Mouse (Mus musculus) stomach, embryonic 16.5 days (tissue): ENCODE measurements around the gene Haao. TPM values are rescaled to one million over a fixed set of nuclear protein-coding genes. Genes with fewer than 3 reads are reported as not detected.
A peak's percentile ranks its signal among the peaks of the same experiment; 100 is the strongest.

Experiments used
- ATAC-seq: fragments of 200-750 bp; cut with Nextera tagmentation; 2 replicates; pipeline ENCODE4 v1.8.0; 2017; ENCODE audit warnings: moderate number of reproducible peaks, moderate TSS enrichment; ENCODE audit not compliant: insufficient read depth, low FRiP score
- H3K27ac ChIP-seq: fragments of 300-500 bp; sonication (generic); 2 replicates; pipeline ENCODE4 v1.5.1; 2014; ENCODE audit warnings: low read length
- H3K27me3 ChIP-seq: fragments of 300-500 bp; sonication (generic); 2 replicates; pipeline ENCODE4 v1.6.1; 2014; ENCODE audit warnings: low read length, control low read depth, mixed read lengths; ENCODE audit not compliant: control insufficient read depth, insufficient read depth
- H3K36me3 ChIP-seq: fragments of 300-500 bp; sonication (generic); 2 replicates; pipeline ENCODE4 v1.6.1; 2014; ENCODE audit warnings: low read length; ENCODE audit not compliant: control insufficient read depth, insufficient read depth
- H3K4me1 ChIP-seq: fragments of 300-500 bp; sonication (generic); 2 replicates; pipeline ENCODE4 v1.6.1; 2014; ENCODE audit warnings: low read length, control low read depth, mixed read lengths; ENCODE audit not compliant: control insufficient read depth, insufficient read depth
- H3K4me2 ChIP-seq: fragments of 300-500 bp; sonication (generic); 2 replicates; pipeline ENCODE4 v1.6.1; 2014; ENCODE audit warnings: low read depth, low read length, mixed read lengths
- H3K4me3 ChIP-seq: fragments of 300-500 bp; sonication (generic); replicated peaks from 2 replicates; pipeline ENCODE4 v1.5.1; 2014; ENCODE audit warnings: mild to moderate bottlenecking, low read length
- H3K9ac ChIP-seq: fragments of 300-500 bp; sonication (generic); 2 replicates; pipeline ENCODE4 v1.6.1; 2014; ENCODE audit warnings: low read length
- H3K9me3 ChIP-seq: fragments of 300-500 bp; sonication (generic); replicated peaks from 2 replicates; pipeline ENCODE4 v1.6.1; 2016; ENCODE audit warnings: low read length, control low read depth; ENCODE audit not compliant: control insufficient read depth
- WGBS: fragments of 180-500 bp; shearing (Covaris S2); extraction: QIAGEN DNeasy Blood & Tissue Kit; methylation state at CpG from one replicate; pipeline ENCODE4 v1.1.7; 2014; 5-methylcytosine and 5-hydroxymethylcytosine counted together
- polyA plus RNA-seq: library from polyadenylated mRNA; unstranded; fragments of >200 nt; fragmentation: Nextera tagmentation; extraction: Ambion mirVana; gene quantifications from 2 replicates; pipeline ENCODE4 v1.2.1, GENCODE M21; 2015

Gene Haao
- polyA plus RNA-seq, 1 experiment from 2014 or later, result 4.1 TPM

- peak; percentile 77 for ATAC-seq
- H3K9ac ChIP-seq, result peak overlapping the region; percentile 36; the same call in 1 of the 2 replicates
- WGBS, result 54% methylated on average over 19 of the region's 19 CpGs
Observed at GRCm38 (mm10) chr17:83873363-83874141, 25.8 kb upstream of the Haao start.

DNA sequence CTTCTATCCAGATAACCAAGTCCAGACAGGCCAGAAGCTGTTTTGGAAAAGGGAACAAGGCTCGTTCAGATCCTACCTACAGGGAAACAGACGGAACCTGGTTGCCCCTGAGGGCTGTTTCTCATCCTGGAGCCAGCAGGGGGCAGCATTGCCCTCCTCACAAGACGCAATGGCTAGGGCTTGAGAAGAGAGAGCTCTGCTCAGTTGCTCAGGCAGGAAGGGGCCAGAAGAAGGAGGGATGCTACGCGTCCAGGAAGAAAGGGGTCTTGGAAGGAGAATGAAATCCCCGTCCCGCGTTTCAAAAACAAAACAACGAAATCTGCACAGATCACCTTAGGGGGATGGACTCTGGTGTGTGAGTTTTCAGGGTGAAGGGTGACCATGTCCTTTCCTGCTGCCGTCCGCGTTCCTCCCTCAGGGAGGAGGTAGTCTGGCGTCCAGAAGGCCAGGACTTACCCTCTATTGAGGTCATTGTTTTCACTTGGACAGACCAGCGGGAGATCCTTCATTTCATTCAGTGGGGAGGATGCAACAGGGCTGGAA is 25.1 kb upstream of the Haao start:
- H3K27ac ChIP-seq, result peak overlapping the region; percentile 91
- WGBS, result 15% methylated on average over 14 of the region's 14 CpGs
- no peaks in the 10 kb centered on the region for H3K36me3 ChIP-seq
- peaks cover 13% of the 10 kb centered on the region; the same call in 1 of the 2 replicates for H3K4me1 ChIP-seq
- peak; percentile 71 for ATAC-seq
- H3K4me3 ChIP-seq, result peak overlapping the region; percentile 22; the same call in 1 of the 2 replicates
- H3K9ac ChIP-seq, result peak overlapping the region; percentile 49; the same call in 1 of the 2 replicates
- H3K27me3 ChIP-seq, result no peaks in the 10 kb centered on the region
- no peaks in the 10 kb centered on the region; the same call in 1 of the 2 replicates for H3K9me3 ChIP-seq
- H3K4me2 ChIP-seq, result peak overlapping the region; percentile 44

More at GRCm38 (mm10) chr17:83873363-83874141, 25.8 kb upstream of the Haao start:
- H3K4me1 ChIP-seq, result peaks cover 13% of the 10 kb centered on the region; the same call in 1 of the 2 replicates
- H3K36me3 ChIP-seq, result no peaks in the 10 kb centered on the region
- no peaks in the 10 kb centered on the region for H3K27me3 ChIP-seq
- no peaks in the 10 kb centered on the region; the same call in 1 of the 2 replicates for H3K9me3 ChIP-seq
- H3K27ac ChIP-seq, result peak overlapping the region; percentile 91
- H3K4me2 ChIP-seq, result no peak overlapping the region
- no peak overlapping the region for H3K4me3 ChIP-seq

DNA sequence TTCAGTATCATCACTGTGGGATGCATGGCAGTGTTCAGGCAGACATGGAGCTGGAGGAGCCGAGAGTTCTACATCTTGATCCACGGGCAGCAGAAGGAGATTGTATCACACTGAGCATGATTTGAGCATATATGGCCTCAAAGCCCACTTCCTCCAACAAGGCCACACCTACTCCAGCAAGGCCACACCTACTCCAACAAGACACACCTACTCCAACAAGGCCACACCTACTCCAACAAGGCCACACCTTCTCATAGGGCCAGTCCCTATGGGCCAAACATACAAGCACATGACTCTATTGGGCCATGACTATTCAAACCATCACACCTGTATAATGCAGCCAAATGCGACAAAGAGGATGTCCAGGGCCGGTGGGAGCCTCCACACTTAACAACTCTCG is 23.6 kb upstream of the Haao start:
- no peaks in the 10 kb centered on the region for H3K9me3 ChIP-seq
- no peak overlapping the region for H3K27ac ChIP-seq
- H3K9ac ChIP-seq, result no peak overlapping the region
- H3K36me3 ChIP-seq, result no peaks in the 10 kb centered on the region
- H3K4me1 ChIP-seq, result peaks cover 13% of the 10 kb centered on the region; the same call in 1 of the 2 replicates
- no peak for ATAC-seq
- 84% methylated on average over 5 of the region's 5 CpGs for WGBS
- no peak overlapping the region for H3K4me3 ChIP-seq
- H3K4me2 ChIP-seq, result no peak overlapping the region
- H3K27me3 ChIP-seq, result no peaks in the 10 kb centered on the region

DNA sequence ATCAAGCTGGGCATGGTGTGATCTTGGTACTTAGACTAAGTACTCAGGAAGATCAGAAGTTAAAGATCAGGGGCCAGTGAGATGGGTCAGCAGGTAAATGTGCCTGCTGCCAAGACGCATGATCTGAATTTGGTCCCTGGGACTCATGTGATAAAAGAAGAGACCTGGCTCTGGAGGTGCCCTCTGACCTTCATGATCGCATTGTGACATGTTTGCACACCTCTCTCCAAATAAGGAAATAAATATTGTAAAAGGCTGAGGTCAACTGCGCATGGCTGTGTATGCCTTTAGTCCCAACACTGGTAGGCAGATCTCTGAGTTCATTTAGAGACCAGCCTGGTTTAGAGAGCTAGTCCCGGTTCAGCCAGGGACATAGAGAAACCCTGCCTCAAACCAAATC is 22.6 kb upstream of the Haao start:
- no peak overlapping the region for H3K27ac ChIP-seq
- H3K4me1 ChIP-seq, result peaks cover 13% of the 10 kb centered on the region; the same call in 1 of the 2 replicates
- H3K4me3 ChIP-seq, result no peak overlapping the region
- H3K36me3 ChIP-seq, result no peaks in the 10 kb centered on the region
- H3K4me2 ChIP-seq, result no peak overlapping the region
- 74% methylated on average over 4 of the region's 4 CpGs for WGBS
- H3K27me3 ChIP-seq, result no peaks in the 10 kb centered on the region
- no peak overlapping the region for H3K9ac ChIP-seq
- no peaks in the 10 kb centered on the region for H3K9me3 ChIP-seq
- ATAC-seq, result no peak

DNA sequence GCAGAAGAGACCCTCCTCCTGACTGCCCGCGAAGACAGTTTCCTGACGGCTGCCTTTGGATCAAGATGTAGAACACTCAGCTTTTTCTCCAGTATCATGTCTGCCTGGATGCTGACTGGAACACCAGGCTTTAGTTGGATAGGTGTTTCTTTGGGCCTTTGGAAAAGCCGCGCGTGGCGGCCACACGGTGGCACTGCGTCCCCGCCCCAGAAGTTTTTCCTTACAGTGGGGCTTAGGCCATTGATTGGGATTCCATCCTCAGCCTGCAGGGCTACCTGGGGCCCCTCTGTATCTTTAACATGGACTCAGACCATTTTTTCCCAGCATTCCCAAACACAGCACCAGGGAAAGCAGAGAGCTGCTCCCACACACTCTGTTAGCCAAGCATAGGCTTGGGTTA is 18.8 kb upstream of the Haao start:
- Histone ChIP-seq H3K9ac (no peak overlapping the region), H3K4me3 (no peak overlapping the region), H3K36me3 (no peaks in the 10 kb centered on the region), H3K4me1 (no peaks in the 10 kb centered on the region), H3K9me3 (no peaks in the 10 kb centered on the region), H3K27me3 (no peaks in the 10 kb centered on the region), H3K4me2 (no peak overlapping the region), H3K27ac (no peak overlapping the region)
- ATAC-seq, result no peak
- WGBS, result 13% methylated on average over 10 of the region's 10 CpGs

GRCm38 (mm10) chr17:83865366-83865765 is 17.6 kb upstream of the Haao start:
- no peaks in the 10 kb centered on the region for H3K9me3 ChIP-seq
- H3K9ac ChIP-seq, result no peak overlapping the region
- H3K4me1 ChIP-seq, result no peaks in the 10 kb centered on the region
- no peak overlapping the region for H3K4me3 ChIP-seq
- 84% methylated on average over 7 of the region's 7 CpGs for WGBS
- ATAC-seq, result no peak
- H3K27me3 ChIP-seq, result no peaks in the 10 kb centered on the region
- H3K36me3 ChIP-seq, result no peaks in the 10 kb centered on the region
- H3K27ac ChIP-seq, result no peak overlapping the region
- H3K4me2 ChIP-seq, result no peak overlapping the region

- ATAC-seq, result peak; percentile 72
- H3K27me3 ChIP-seq, result no peaks in the 10 kb centered on the region
- H3K36me3 ChIP-seq, result no peaks in the 10 kb centered on the region
- H3K4me3 ChIP-seq, result peak overlapping the region; percentile 80
- H3K27ac ChIP-seq, result peak overlapping the region; percentile 84
- no peaks in the 10 kb centered on the region for H3K4me1 ChIP-seq
- H3K9me3 ChIP-seq, result no peaks in the 10 kb centered on the region
- peak overlapping the region; percentile 93 for H3K9ac ChIP-seq
- H3K4me2 ChIP-seq, result peak overlapping the region; percentile 58
- WGBS, result under 1% methylated on average over 27 of the region's 27 CpGs
Observed at GRCm38 (mm10) chr17:83862134-83862881, 14.5 kb upstream of the Haao start.

DNA sequence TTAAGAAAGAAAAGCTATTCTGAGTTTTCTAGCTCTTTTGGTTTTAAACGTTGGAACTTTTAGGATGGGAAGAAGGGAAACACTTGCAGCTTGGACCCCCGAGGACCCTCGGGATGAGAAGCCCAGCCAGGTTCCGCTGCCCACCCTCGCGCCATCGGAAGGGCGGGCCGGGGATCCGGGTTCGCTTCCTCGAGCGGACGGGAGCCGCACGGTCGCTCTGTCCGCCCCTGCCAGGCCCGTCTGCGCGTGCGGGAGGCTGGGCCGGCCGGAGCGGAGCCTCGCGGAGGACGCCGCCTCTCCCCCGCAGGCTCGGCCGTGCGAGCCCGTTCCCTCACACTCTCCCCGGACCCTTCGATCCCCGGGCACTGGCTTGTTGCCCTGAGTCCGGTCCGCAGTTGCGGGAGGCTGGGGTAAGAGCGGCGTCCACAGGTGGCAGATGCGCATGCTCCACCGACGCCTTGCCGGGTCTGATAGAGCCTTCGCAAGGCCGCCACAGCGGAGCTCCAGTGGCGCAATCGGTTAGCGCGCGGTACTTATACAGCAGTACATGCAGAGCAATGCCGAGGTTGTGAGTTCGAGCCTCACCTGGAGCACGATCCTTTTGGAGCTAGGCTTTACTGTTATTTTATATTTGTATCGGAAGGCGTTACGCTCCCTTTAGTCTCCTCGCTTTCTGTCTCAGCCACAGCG is 13.8 kb upstream of the Haao start:
- Histone ChIP-seq H3K36me3 (no peaks in the 10 kb centered on the region), H3K4me2 (peak overlapping the region; percentile 58), H3K4me1 (no peaks in the 10 kb centered on the region), H3K27ac (peak overlapping the region; percentile 84), H3K9ac (peak overlapping the region; percentile 93), H3K9me3 (no peaks in the 10 kb centered on the region), H3K4me3 (peak overlapping the region; percentile 80), H3K27me3 (no peaks in the 10 kb centered on the region)
- under 1% methylated on average over 62 of the region's 62 CpGs for WGBS
- peak; percentile 94 for ATAC-seq
